Mouse (Mus musculus) granulocyte monocyte progenitor cell, adult 5-6 weeks (primary cell): ENCODE measurements at regions not wholly inside any gene's neighbourhood (a gene's known extent, or its start where the extent isn't known, plus 50 kb on each side); places are given as distances from the start of the nearest gene placed in this dataset.

Experiments
- ATAC-seq: replicated peaks from 2 replicates; pipeline ENCODE4 v1.8.0; 2016; ENCODE audit warnings: mild to moderate bottlenecking, moderate TSS enrichment, inconsistent platforms; ENCODE audit not compliant: poor library complexity, severe bottlenecking

- no peak for ATAC-seq
These were observed 590.0 kb upstream of the Nr3c2 start for GRCm38 (mm10) chr8:76309200-76309599.

- no peak for ATAC-seq
These were observed 570.7 kb upstream of the Nr3c2 start for GRCm38 (mm10) chr8:76328540-76328939.

GRCm38 (mm10) chr8:76343072-76343471 lies 556.2 kb upstream of the Nr3c2 start:
- no peak for ATAC-seq

- ATAC-seq, result no peak
These were observed 553.1 kb upstream of the Nr3c2 start for GRCm38 (mm10) chr8:76346150-76346549.

GRCm38 (mm10) chr8:76346832-76347231 lies 552.4 kb upstream of the Nr3c2 start:
- no peak for ATAC-seq

- no peak for ATAC-seq
These were observed 524.9 kb upstream of the Nr3c2 start for GRCm38 (mm10) chr8:76374314-76374713.

GRCm38 (mm10) chr8:76377711-76378110 lies 521.5 kb upstream of the Nr3c2 start:
- ATAC-seq, result no peak

- ATAC-seq, result no peak
These were observed 517.6 kb upstream of the Nr3c2 start for GRCm38 (mm10) chr8:76381643-76382042.

- no peak for ATAC-seq
These were observed 515.5 kb upstream of the Nr3c2 start for GRCm38 (mm10) chr8:76383583-76384281.

GRCm38 (mm10) chr8:76384282-76384637 lies 515.0 kb upstream of the Nr3c2 start:
- ATAC-seq, result no peak

- ATAC-seq, result no peak
These were observed 507.2 kb upstream of the Nr3c2 start for GRCm38 (mm10) chr8:76392004-76392403.

- no peak for ATAC-seq
These were observed 476.8 kb upstream of the Nr3c2 start for GRCm38 (mm10) chr8:76422459-76422858.

GRCm38 (mm10) chr8:76422861-76423532 lies 476.2 kb upstream of the Nr3c2 start:
- ATAC-seq, result no peak

- ATAC-seq, result no peak
These were observed 469.4 kb upstream of the Nr3c2 start for GRCm38 (mm10) chr8:76429818-76430217.

- ATAC-seq, result no peak
These were observed 466.4 kb upstream of the Nr3c2 start for GRCm38 (mm10) chr8:76432813-76433212.

- no peak for ATAC-seq
These were observed 461.3 kb upstream of the Nr3c2 start for GRCm38 (mm10) chr8:76437951-76438350.

- ATAC-seq, result no peak
These were observed 424.6 kb upstream of the Nr3c2 start for GRCm38 (mm10) chr8:76474464-76475208.

GRCm38 (mm10) chr8:76478966-76479365 lies 420.3 kb upstream of the Nr3c2 start:
- no peak for ATAC-seq

GRCm38 (mm10) chr8:76503621-76504020 lies 395.6 kb upstream of the Nr3c2 start:
- no peak for ATAC-seq

- no peak for ATAC-seq
These were observed 392.0 kb upstream of the Nr3c2 start for GRCm38 (mm10) chr8:76507247-76507646.

GRCm38 (mm10) chr8:76509201-76509600 lies 390.0 kb upstream of the Nr3c2 start:
- no peak for ATAC-seq
